Mouse (Mus musculus) heart, postnatal 10 days (tissue): ENCODE measurements at regions not wholly inside any gene's neighbourhood (a gene's known extent, or its start where the extent isn't known, plus 50 kb on each side); places are given as distances from the start of the nearest gene placed in this dataset.

ENCODE experiments used
- DNase-seq, 2 experiments: peaks; one replicate each; pipeline ENCODE4 v3.0.0; 2021
- intact Hi-C: fragments of 180-260 bp; cut with DNase I; formaldehyde crosslinking; loops from one replicate; pipeline ENCODE4 v1.15.1; 2025

GRCm38 (mm10) chr19:6647216-6647615 lies 104.4 kb upstream of the Slc22a12 start:
- intact Hi-C loops: no loop called here
- no peak for DNase-seq

GRCm38 (mm10) chr19:6645912-6646311 lies 103.1 kb upstream of the Slc22a12 start:
- intact Hi-C loops: no loop called here
- no peak for DNase-seq

- intact Hi-C loops: no loop called here
These were observed 102.0 kb upstream of the Slc22a12 start for GRCm38 (mm10) chr19:6644871-6645270.

GRCm38 (mm10) chr19:6639681-6640080 lies 96.8 kb upstream of the Slc22a12 start:
- intact Hi-C loops: no loop called here
- DNase-seq: no peak

More at GRCm38 (mm10) chr19:6644871-6645270, 102.0 kb upstream of the Slc22a12 start:
- no peak for DNase-seq

GRCm38 (mm10) chr19:6633400-6633799 lies 90.6 kb upstream of the Slc22a12 start:
- no peak for DNase-seq
- intact Hi-C loops: no loop called here

- intact Hi-C loops: no loop called here
These were observed 89.0 kb upstream of the Slc22a12 start for GRCm38 (mm10) chr19:6631817-6632216.

GRCm38 (mm10) chr19:6630613-6630940 lies 87.7 kb upstream of the Slc22a12 start:
- intact Hi-C loops: no loop called here
- no peak for DNase-seq

More at GRCm38 (mm10) chr19:6631817-6632216, 89.0 kb upstream of the Slc22a12 start:
- DNase-seq: no peak

GRCm38 (mm10) chr19:6629911-6630612 lies 87.2 kb upstream of the Slc22a12 start:
- DNase-seq: no peak
- intact Hi-C loops: no loop called here

- no peak for DNase-seq
- intact Hi-C loops: no loop called here
These were observed 82.7 kb upstream of the Slc22a12 start for GRCm38 (mm10) chr19:6625574-6625973.

GRCm38 (mm10) chr19:6621023-6621422 lies 78.2 kb upstream of the Slc22a12 start:
- no peak for DNase-seq
- intact Hi-C loops: no loop called here

- DNase-seq: no peak
- intact Hi-C loops: no loop called here
These were observed 76.7 kb upstream of the Slc22a12 start for GRCm38 (mm10) chr19:6619546-6619945.

- DNase-seq: no peak
- intact Hi-C loops: no loop called here
These were observed 73.8 kb upstream of the Slc22a12 start for GRCm38 (mm10) chr19:6616659-6617058.

GRCm38 (mm10) chr19:6612441-6612840 lies 69.6 kb upstream of the Slc22a12 start:
- intact Hi-C loops: no loop called here
- DNase-seq: no peak

- intact Hi-C loops: no loop called here
These were observed 69.1 kb upstream of the Slc22a12 start for GRCm38 (mm10) chr19:6611921-6612320.

GRCm38 (mm10) chr19:6610715-6611114 lies 67.9 kb upstream of the Slc22a12 start:
- DNase-seq: no peak
- intact Hi-C loops: no loop called here

More at GRCm38 (mm10) chr19:6611921-6612320, 69.1 kb upstream of the Slc22a12 start:
- no peak for DNase-seq

GRCm38 (mm10) chr19:6610051-6610450 lies 67.2 kb upstream of the Slc22a12 start:
- no peak for DNase-seq
- intact Hi-C loops: no loop called here

- no peak for DNase-seq
- intact Hi-C loops: no loop called here
These were observed 64.7 kb upstream of the Slc22a12 start for GRCm38 (mm10) chr19:6607501-6607900.

- no peak for DNase-seq
- intact Hi-C loops: no loop called here
These were observed 63.8 kb upstream of the Slc22a12 start for GRCm38 (mm10) chr19:6606667-6607066.

- intact Hi-C loops: no loop called here
- no peak for DNase-seq
These were observed 61.9 kb upstream of the Slc22a12 start for GRCm38 (mm10) chr19:6604702-6605101.

GRCm38 (mm10) chr19:6600873-6601530 lies 58.2 kb upstream of the Slc22a12 start:
- DNase-seq: no peak
- intact Hi-C loops: no loop called here

- no peak for DNase-seq
- intact Hi-C loops: no loop called here
These were observed 56.4 kb upstream of the Slc22a12 start for GRCm38 (mm10) chr19:6599281-6599680.

GRCm38 (mm10) chr19:6598186-6598585 lies 55.4 kb upstream of the Slc22a12 start:
- intact Hi-C loops: no loop called here
- no peak for DNase-seq
